Mouse (Mus musculus) cerebellum, postnatal 10 days (tissue): ENCODE measurements at regions not wholly inside any gene's neighbourhood (a gene's known extent, or its start where the extent isn't known, plus 50 kb on each side); places are given as distances from the start of the nearest gene placed in this dataset.

Source experiments
- DNase-seq, 2 experiments: peaks; one replicate each; pipeline ENCODE4 v3.0.0; 2021; ENCODE audit warnings: mixed read lengths in 2 of 2

- DNase-seq: no peak
Observed at GRCm38 (mm10) chr2:171800511-171801268, 242.6 kb downstream of the Cbln4 start.

- no peak for DNase-seq
Observed at GRCm38 (mm10) chr2:171799351-171799750, 243.9 kb downstream of the Cbln4 start.

GRCm38 (mm10) chr2:171790686-171791085 is 252.6 kb downstream of the Cbln4 start:
- DNase-seq: no peak

- peak; percentile 65 to 72 for DNase-seq
Observed at GRCm38 (mm10) chr2:171766193-171766930, 276.9 kb downstream of the Cbln4 start.

- peak; percentile 16 to 51 for DNase-seq
Observed at GRCm38 (mm10) chr2:171765071-171765470, 278.2 kb downstream of the Cbln4 start.

GRCm38 (mm10) chr2:171753502-171753901 is 289.8 kb downstream of the Cbln4 start:
- DNase-seq: peak; percentile 23 to 30

GRCm38 (mm10) chr2:171747162-171747561 is 296.1 kb downstream of the Cbln4 start:
- DNase-seq: no peak

GRCm38 (mm10) chr2:171743111-171743510 is 300.2 kb downstream of the Cbln4 start:
- DNase-seq: no peak

GRCm38 (mm10) chr2:171742706-171743105 is 300.6 kb downstream of the Cbln4 start:
- no peak for DNase-seq

- no peak for DNase-seq
Observed at GRCm38 (mm10) chr2:171737761-171738160, 305.5 kb downstream of the Cbln4 start.

GRCm38 (mm10) chr2:171735061-171735490 is 308.2 kb downstream of the Cbln4 start:
- DNase-seq: no peak

- DNase-seq: no peak
Observed at GRCm38 (mm10) chr2:171734634-171734987, 308.7 kb downstream of the Cbln4 start.

GRCm38 (mm10) chr2:171733965-171734633 is 309.2 kb downstream of the Cbln4 start:
- DNase-seq: no peak

- DNase-seq: no peak
Observed at GRCm38 (mm10) chr2:171719269-171719668, 324.0 kb downstream of the Cbln4 start.

GRCm38 (mm10) chr2:171718855-171719254 is 324.4 kb downstream of the Cbln4 start:
- no peak for DNase-seq

- DNase-seq: peak; percentile 38 to 52
Observed at GRCm38 (mm10) chr2:171712816-171713570, 330.3 kb downstream of the Cbln4 start.

- no peak for DNase-seq
Observed at GRCm38 (mm10) chr2:171693526-171693925, 349.7 kb downstream of the Cbln4 start.

- no peak for DNase-seq
Observed at GRCm38 (mm10) chr2:171690781-171691180, 352.5 kb downstream of the Cbln4 start.

GRCm38 (mm10) chr2:171689102-171689501 is 354.2 kb downstream of the Cbln4 start:
- DNase-seq: no peak

GRCm38 (mm10) chr2:171677998-171678397 is 365.3 kb downstream of the Cbln4 start:
- DNase-seq: no peak

GRCm38 (mm10) chr2:171677128-171677527 is 366.1 kb downstream of the Cbln4 start:
- no peak for DNase-seq

GRCm38 (mm10) chr2:171676083-171676482 is 367.2 kb downstream of the Cbln4 start:
- DNase-seq: no peak

- DNase-seq: no peak
Observed at GRCm38 (mm10) chr2:171675411-171675810, 367.9 kb downstream of the Cbln4 start.
